Mouse (Mus musculus): Measurements from ENCODE around the gene Rnf114.

- TF ChIP-seq CTCF (IDR thresholded peaks at IDR 0.05; ENCODE audit: extremely low read depth, insufficient read depth, low read length) (no peak), POLR2A (IDR thresholded peaks at IDR 0.05; ENCODE audit: extremely low read depth, insufficient read depth, low read length) (no peak)
These were observed 37.6 kb downstream of the Rnf114 start for GRCm38 (mm10) chr2:167529935-167530513.

Measured in cortical plate, adult 2 months (tissue).